Mouse (Mus musculus) brain, embryonic 18.5 days (tissue): Measurements from ENCODE around the gene Galnt4.

ENCODE experiments used
- DNase-seq: peaks from one replicate; pipeline ENCODE4 v3.0.0-alpha.2; 2012; ENCODE audit warnings: low read depth, low spot score

Galnt4 gene

DNA sequence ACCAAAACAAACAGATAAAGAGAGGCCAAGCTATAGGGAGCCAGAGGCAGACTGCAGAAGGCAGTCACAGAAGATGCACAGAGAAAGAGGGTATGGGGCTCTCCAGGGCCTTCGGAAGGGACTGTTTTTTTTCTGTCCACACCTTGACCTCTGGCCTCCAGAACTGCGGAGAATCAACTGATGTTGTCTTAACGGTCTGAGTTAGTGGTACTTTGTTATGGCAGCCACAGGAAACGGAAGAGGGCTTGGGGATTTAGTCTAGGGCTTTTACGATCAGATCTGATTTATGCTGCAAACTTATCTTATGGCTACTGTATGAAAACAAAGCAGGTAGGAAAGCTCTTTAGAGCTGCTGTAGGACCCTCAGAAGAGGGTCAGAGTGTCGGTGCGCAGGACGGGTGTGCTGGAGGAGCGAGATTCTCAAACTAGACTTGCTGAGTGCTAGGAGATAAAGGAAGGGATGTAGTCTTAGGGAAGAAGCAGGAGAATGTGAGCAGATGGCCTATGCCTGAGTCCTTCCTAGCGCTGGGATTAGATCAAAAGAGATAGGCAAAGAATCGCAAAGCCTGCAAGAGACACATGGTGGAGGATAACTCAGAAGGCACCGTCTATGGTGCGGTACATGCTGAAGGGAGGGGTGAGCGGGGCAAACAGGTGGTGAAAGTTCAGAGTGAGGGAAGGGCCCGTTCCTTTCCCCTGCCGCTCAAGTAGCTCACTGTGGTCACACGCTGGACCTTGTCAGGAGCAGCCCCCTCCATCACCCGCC, 7.7 kb downstream of the Galnt4 start:
- DNase-seq, result no peak

DNA sequence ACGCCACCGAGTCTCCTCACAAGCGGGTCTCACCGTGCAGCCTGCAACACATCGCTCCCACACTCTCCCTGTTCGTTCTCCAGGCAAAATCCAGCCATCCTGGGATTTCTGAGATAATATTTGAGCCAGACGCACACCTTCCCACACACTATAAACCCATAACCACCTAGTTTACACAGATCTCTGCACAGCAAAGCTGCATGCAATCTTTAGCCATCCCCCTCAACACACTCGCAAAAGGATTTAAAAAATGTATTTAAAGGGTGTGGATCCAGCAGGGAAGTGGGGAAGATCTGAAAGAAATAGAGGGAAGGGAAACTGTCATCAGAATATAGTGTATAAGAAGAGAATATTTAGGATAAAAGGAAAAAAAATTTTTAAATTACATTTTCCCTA, 8.3 kb downstream of the Galnt4 start:
- DNase-seq, result no peak

DNA sequence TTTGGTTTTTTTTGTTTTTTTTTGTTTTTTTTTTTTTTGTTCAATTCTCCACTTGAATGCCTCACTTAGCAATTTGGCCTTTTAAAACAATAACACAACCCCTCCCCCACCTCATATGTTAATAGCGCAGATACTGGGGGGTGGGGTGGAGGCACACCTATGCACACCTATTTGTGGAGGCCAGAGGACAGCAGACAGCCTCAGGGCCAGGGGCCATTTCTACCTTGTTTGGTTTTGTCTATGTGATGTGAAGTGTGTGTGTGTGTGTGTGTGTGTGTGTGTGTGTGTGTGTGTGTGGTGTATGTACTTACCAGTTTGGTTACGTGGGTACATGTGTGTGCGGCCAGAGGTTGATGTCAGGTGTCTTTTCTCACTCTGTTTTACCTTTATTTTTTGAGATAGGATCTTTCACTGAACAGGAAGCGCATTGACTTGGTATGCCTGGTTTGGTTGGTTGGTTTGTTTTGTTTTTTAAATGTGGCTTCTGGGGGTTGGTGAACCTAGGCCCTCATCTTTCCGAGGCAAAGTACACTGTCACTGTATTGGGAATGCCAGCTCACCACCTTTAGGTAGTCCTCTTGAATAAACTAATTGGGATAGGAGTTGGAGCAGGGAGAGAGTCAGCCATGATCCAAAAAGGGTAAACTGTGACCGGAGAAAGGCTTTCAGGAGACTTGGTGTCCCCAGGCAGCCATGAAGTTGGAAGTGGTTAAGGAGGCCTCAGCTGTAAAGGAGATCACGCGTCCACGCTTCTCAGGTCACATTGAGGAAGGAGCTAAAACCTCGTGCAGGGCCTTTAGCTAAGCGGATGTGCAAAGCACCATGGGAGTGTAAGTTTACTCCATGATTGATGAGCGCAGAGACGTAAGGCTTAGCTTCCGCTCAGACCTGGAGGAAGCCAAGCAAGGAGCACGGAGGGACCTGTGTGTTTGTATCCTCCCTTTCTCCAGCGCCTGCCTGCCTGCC, 9.0 kb downstream of the Galnt4 start:
- DNase-seq, result no peak

DNA sequence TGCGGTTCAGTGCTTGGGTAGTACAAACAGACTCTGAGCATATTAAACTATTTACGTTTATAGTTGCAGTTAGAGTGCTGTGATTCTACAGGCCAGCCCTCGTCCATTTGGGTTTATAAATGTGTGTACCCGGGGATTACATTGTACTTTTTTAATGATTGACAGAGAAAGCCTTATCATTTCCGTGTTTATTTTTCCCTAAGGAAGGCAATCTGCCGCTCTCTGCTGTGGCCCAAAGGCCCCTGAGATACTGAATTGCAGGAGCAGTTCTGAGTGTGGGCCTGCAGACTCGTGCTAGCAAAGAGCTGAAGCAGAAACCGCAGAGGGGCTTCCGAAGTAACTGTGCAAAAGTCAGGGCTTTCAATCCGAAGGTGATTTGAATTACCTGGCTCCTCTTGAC, 9.9 kb downstream of the Galnt4 start:
- DNase-seq, result no peak

DNA sequence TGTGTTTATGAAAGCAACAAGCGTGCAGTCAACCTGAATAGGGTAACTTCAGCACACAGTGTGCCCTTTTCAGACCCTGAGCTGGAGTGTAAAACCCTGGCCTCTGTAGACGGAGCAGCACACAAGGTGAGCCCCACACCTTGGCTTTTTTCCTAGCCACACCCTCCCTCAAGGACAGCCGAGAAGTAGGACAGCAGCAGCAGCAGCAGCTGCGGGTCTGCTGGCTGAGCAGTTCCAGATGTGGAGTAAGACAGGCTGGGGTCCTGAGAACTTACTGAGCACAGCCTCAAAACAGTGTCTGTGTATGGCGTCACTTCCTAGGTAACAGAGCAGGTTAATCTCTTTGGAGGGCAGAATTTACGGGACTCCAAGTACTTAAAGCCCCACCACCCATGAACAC, 10.7 kb downstream of the Galnt4 start:
- no peak for DNase-seq

DNA sequence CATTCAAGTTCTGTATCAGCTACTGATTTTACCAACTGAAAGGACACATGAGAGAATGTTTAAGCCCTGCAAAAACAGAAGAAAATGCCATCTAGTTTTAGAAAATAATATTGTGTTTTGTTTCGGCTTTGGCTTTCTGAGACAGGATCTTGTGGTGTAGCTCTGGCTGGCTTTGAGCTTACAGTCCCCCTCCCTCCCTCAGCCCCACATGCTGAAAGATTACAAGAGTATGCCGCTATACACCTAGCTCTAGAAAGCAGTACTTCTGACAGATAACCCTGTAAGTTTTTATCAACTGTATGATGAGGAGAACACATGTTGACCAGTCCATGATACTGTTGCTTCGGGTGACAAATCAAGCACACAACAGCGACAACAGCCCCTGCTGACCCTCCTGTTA, 11.5 kb downstream of the Galnt4 start:
- DNase-seq, result no peak

DNA sequence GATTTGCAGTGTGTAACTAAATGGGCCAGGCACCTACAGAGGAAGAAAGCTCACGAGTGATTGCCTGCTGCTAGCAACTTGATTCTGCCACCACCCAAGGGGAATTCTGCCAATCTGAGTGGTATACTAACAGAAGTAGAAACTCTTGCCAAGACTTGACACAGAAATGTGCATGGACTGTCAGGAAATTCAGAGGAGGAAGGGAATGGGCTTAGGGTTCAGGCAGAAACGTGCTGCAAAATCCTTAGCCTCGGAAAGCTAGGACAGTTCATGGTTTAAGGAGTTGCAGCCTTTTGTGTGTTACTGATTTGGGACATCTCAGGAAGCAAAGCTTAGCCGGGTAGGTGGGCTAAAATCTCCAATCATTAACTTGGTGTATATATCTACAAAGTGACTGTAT, 18.3 kb downstream of the Galnt4 start, which contains the start of gene Phxr2:
TSS of gene Phxr2 (minus strand) at position 101 of the 400 bp plus-strand sequence.
- DNase-seq, result no peak

DNA sequence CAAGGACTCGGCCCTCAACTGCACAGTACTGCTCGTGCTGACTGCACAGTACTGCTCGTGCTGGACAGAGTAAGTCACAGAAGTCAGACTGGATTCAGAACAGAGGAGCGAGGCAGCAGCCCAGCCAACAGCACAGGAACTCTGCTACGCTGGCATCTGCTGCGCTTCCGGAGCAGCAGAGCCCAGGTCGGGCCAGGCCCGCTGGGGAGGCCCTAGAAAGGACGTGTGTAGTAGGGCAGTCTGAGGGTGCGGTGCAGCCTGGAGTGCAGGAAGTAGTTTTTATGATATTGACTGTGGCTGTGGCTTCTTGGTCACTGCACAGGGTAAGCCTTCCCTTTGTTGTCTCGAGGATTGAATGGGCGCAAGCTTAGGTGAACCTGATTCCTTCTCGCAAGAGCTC, 19.0 kb downstream of the Galnt4 start:
- no peak for DNase-seq

DNA sequence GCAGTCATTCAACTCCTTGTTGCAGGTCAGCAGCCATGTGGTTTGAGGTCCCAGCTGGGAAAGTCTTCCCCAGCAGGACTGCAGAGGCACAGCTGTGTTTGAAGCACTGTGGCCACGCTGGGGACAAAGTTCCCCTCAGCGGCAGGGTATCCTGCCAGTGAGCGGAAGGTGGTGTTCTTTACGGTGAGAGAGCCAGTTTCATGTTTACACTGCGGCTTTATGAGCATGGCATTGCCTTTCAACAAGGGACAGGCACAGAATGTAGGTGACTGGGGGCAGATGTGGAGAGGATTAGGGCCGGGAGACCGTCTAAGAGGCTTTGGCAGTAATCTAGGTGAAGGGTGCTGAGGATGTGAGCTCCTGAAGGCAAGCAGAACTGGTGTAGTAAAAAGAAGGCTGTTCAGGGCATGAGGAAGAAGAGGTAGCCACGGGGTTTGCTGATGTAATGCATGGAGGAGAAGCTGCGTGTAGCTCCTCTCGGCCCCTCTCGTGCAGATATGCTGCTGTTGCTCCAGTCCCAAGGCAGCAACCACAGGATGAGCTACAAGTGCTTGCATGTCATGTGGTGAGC, 19.8 kb downstream of the Galnt4 start:
- DNase-seq, result no peak

DNA sequence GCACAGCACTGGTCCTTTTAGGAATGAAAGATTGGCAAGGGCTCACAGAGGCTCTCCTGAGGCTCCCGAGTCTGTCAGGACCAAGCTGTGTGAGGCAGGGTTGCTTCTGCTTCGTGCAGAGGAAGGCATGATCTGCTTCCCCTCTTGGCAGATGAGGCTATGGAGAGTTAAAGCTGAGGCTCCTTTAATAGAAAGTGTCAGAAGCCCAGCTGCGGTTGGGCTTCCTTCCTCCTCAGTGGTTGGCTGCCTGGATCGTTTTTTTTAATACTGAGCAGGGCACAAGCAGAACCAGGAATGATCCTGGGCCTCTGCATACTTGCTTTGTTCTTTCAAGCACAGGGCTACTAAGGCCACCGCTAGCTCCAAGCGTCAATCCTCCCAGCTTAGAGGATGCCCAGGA, 22.7 kb downstream of the Galnt4 start:
- no peak for DNase-seq

DNA sequence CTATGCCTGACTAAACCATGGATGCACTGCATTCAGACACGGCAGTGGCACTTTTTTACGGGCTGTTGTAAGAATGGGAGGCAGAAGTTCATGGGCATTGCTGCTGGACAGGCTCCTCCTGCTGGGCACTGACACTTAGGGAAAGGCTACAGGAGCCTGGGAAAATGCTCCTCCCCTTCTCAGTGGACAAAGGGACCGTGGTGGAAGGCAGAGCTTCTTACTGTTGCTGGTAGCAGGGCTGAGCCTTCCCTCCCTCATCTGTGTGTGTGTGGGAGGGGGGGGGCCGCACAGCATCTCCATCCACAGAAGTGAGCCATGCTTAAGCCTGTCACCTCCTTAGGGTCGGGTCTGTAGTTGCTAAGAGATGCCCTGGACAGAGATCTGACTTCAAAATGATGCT, 23.3 kb downstream of the Galnt4 start:
- DNase-seq, result no peak

DNA sequence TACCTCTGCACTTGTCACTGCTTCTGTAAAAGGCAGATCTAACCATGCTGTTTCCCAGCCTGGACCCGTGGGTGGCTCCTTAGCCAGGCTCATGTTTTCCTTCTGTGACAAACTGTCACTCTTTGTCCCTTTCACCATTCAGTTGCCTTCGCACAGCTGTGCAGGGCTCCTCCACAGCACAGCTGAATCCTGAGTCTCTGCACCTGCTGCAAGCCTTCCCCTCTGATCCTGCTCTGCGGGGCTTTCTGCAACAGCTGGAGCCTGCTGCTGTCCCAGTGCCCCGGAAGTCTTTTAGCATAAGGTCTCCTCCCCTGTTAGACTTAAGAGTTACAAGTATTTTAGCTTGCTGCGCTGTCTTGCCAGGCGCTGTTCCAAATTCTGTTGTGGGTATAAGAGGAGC, 24.2 kb downstream of the Galnt4 start:
- no peak for DNase-seq

DNA sequence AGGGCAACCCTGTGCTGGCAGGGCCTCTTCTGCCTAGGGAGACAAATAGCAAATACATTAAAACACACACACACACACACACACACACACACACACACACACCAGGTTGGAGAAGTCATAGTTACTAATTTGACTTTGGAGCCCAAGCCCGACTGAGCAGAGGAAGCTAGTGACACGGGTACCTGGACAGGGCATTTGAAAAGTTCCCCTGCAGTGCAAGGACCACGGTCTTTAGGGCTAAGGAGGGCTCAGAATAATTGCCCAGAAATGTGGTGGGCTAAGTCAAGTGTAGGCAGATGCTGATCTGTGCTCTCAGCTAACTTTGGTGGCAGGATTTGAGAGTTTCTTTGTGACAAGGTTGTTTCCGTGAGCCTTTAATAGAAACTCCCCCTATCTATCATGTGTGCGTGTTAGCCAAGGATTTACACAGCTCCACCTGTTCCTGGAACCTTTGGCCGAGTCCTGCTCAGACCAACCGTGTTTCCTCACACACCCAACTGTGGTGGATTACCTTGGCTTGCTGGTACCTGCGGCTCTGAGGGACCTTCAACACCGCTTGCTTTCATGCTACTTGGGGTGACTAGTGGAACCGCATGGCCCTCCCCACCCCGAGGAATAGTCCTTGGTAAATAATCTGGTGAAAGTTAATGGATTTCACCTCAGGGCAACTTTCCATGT, 24.8 kb downstream of the Galnt4 start:
- no peak for DNase-seq

DNA sequence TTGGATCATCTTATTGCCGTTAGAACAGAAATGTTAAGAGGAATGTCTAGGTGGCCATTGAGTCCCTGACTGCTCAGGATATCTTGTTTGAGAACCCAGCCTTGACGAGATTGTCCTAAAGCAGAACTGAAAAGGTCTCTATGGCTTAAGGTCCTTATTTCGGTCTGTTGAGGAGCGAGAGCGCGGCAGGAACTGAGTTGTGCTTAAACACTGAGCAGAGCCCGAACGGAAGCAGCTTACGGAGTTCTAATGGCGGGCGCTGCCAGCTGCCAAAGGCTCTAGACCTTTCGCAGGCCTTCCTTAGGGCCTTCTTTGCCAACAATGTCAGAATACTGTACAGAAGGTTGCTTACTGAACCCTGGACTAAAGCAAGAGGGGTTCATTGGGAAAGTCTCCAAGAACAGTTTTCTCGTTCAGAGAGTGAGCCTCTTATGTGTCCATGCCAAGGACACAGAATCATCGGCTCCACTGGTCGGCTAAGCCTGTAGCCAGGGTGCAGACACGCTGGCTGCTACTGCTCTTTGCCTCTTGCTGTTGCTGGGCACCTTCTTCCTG, 25.4 kb downstream of the Galnt4 start:
- no peak for DNase-seq

DNA sequence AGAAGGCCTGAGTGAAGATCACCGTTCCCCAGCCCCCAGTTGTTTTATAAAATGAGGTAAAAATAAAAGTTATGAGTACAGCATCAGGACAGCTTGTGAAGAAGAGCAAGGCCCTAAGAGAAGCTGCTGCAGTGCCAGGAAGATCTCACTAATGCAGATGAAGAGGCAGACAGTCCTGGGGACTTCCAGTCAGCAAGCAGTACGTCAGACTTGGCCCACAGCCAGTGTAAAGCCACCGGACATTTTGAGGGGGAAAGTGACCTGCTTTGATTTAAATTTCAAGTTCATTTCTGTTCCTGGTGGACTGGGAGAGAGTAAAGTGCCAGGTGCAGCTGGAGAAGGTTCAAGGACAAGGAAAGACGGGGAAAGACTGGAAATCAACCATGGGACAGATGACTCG, 28.4 kb downstream of the Galnt4 start:
- no peak for DNase-seq

DNA sequence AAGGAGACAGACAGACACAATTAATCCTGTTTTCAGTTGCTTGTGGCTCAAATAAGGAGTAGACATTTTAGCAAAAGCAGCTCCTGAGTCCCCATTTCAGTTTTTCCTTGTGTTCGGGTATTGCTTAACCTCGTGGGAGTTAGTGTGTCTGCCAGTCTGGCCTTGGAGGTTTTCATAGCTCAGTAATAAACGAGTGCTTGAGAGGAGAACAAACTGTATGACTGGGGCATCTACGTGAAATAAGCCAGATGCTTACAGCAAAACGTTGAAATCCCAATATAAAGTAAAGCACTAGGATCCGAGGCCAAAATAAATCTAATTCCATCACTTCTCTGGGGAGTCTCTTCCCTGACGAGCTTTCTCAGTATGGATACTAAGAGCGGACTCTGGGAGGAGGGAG, 37.7 kb downstream of the Galnt4 start:
- DNase-seq, result no peak

DNA sequence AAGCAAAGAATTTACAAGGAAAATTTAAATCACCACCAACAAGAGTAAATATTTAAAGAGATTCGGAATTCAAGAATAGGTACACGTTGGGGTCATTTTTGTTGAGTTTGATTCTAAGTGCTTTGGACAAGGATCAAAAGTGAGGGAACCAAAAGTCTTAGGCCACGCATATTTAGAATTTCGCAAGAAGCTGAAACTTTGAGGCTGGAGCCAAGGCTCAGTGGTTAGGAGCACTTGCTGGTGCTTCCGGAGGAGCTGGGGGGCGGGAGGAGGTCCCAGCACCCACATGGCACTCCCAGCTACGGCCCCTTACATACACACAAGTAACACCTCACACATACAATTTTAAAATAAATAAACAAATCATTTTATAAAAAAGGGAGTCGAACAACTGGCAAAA, 38.6 kb downstream of the Galnt4 start:
- no peak for DNase-seq

DNA sequence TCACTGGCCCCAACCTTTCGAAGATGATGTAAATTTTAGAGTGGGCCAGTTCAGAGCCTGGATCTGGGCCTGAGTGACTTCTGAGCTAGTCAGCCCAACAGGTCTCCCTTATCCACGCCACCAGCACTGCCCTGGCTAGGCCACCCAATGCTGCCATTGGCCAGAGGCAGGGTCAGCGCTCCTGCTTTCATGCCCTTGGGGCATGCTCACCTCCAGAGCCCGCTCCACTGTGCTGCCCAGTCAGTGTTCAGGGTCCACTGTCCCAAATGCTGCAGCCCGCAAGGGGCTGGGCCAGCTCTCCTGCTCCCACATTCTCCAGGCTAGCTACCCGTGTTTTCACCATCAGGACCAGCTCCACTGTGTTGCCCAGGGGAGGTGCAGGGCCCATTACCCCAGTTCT, 42.1 kb downstream of the Galnt4 start:
- no peak for DNase-seq

DNA sequence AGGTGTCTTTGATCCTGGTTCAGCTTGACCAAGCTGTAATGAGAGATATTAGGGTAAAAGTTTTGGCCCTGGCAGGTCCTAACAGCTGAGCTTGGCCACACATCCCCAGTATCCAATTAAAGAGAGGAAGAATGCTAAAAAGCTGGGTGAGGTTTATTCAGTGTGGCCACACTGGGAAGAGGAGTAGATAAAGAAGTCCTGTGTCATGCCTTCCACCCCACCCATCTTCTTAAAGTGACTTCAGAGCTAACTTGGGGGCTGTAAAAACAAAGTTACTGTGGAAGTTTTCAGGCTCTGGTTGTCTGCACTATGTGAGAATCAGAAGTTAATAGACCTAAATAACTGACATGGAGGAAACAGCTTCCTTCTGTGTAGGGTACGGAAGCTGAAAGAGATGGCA, 43.6 kb downstream of the Galnt4 start:
- no peak for DNase-seq

DNA sequence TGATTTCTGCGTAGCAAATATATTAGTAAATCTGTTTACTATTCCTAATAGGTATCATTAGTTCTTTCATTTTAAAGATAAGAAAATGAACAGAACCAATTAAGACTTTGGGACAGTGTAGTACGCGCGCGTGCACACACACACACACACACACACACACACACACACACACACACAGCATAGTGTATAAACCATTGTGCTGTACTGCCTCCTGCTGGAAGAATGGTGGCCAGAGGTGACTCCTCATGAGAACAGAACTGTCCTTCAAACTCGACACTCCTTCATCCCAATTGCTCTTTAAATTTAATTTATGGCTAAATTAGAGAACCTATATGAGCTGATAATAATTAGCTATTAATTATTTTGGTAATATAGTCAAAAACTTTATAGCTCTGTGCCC, 44.1 kb downstream of the Galnt4 start:
- no peak for DNase-seq

DNA sequence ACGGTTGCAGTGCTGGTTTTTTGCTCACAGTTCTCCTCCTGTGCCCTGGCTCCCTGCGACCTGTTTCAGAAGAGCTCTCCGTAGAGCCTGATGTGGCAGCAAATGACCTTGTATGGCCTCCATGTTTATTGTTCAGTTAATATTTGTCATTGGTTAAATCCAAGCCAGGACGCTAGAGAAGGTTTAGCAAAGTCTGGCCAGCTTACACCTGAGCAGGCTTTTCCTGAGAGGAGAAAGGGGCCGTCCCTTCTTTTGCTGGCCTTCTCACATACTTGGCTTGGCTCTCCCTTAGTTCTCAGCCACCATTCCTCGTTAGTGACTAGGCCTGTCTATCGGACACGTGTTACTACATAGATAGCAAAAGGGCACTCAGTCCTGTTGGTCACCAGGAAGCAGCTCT, 46.7 kb downstream of the Galnt4 start:
- DNase-seq, result no peak

DNA sequence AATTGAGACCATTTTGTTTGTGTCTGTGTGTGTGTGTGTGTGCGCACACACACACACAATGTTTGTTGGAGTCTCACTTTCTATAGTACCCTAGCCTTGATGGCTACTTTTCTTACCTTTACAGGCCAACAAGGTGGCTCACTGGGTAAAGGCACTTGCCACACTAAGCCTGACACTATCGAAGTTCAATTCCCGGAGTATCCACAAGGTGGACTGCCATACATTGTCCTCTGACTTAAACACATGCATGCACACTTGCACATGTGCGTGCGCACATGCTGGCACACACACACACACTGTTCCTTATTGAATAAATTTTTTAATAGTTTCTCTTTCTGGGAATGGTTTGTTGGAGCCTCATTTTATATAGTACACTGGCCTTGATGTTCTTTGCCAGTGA, 48.8 kb downstream of the Galnt4 start:
- no peak for DNase-seq
